Mouse (Mus musculus) cortical plate, adult 2 months (tissue): Measurements from ENCODE around the gene Mrm2.

Experiments used
- CTCF ChIP-seq: fragments of 200-500 bp; IDR thresholded peaks from 2 replicates; pipeline ENCODE4 v1.5.1; 2011; ENCODE audit warnings: mild to moderate bottlenecking, control low read depth, low read length; ENCODE audit not compliant: insufficient read depth; ENCODE audit errors: extremely low read depth
- POLR2A ChIP-seq: fragments of 200-500 bp; IDR thresholded peaks from 2 replicates; pipeline ENCODE4 v1.6.1; 2011; ENCODE audit warnings: mild to moderate bottlenecking, low read length, control low read depth; ENCODE audit not compliant: insufficient read depth; ENCODE audit errors: extremely low read depth

DNA sequence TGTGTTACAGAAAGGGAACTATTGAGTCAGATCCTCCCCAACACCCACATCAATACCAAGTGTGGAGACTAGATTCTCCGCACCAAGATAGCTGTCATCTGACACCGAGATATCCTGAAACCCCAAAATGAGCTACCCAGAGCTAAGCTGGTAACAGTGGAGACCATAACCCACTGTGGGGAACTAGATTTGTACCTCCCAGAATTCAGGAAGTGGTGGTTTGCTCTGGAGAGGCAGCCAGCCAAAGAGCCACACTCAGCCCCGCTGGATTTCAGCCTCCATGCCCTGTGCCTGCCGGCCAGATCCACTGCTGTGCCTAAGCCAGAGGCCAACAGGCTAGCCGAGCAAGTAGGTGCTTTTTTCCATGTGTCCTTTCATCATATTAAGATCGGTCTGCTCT lies 47.6 kb upstream of the Mrm2 start:
- TF ChIP-seq POLR2A: no peak
- no peak for TF ChIP-seq CTCF
